In the genomic region with DNA sequence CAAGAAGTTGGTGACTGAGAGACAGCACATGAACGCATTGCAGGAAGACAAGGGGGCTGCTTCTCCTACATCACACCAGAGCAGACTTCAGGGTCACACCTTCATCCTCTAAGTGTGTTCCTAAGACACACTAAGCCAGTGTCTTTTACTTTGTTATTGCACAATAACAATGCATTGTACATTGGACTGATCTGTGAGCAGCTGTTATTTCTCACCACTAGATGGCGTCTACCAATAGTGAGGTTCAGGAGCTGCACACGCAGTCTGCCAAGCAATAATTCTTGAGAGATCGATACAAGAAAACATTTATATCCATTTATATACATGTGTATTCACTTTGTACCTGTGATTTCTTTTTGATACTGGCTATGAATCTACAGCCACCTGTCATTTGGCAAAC, we compare ENCODE assay signal across 10 mouse cellular contexts. TPM values are rescaled to one million over a fixed set of nuclear protein-coding genes. Genes with fewer than 3 reads are reported as not detected.
A peak's percentile ranks its signal among the peaks of the same experiment; 100 is the strongest.
DNase-seq lines count a peak whose midpoint lies in the region; ATAC-seq and TF ChIP-seq lines count a peak whose summit lies in the region.
"Had no signal": no experiment of that assay in that cellular context is flagged by ENCODE, and none has a peak within 500 bp of the region (broad histone marks: within the 10 kb centered on the region; RNA-seq: fewer than 3 reads in every experiment).

No protein-coding gene starts in this region.

- no peak overlapping the region for H3K4me2 ChIP-seq in hindbrain, postnatal 0 days (ENCODE audit: low read depth, low read length)
- H3K4me2 ChIP-seq in stomach, postnatal 0 days (replicated peaks; ENCODE audit: low read depth), result no peak overlapping the region
- H3K4me2 ChIP-seq: liver, embryonic 15.5 days had no signal

- ATAC-seq in cerebellum, adult (ENCODE audit: insufficient number of reproducible peaks, low FRiP score, low TSS enrichment), result no peak
- ATAC-seq in hindbrain, postnatal 0 days, result no peak
- ATAC-seq in stomach, postnatal 0 days (ENCODE audit: low FRiP score, low TSS enrichment), result no peak
- no peak for ATAC-seq in erythroblast, adult 5-6 weeks (replicated peaks; ENCODE audit: low FRiP score, poor library complexity, severe bottlenecking)

- intact Hi-C loops in left cerebral cortex, adult 2 months (cut with DNase I), result loop anchor here (2.0 to 5.0 kb wide), 5 partner anchors 158 to 507 kb away; no protein-coding TSS in a partner anchor

- TF ChIP-seq EP300 in MEL (IDR thresholded peaks at IDR 0.05; ENCODE audit: low read depth in 1 of 2, low read length in 2 of 2), result no peak
- TF ChIP-seq EP300 in stomach, postnatal 0 days (optimal IDR thresholded peaks at IDR 0.05), result no peak

- H3K9me3 ChIP-seq in MEL (replicated peaks; ENCODE audit: insufficient read depth, low read length), result no peaks in the 10 kb centered on the region
- H3K9me3 ChIP-seq in hindbrain, postnatal 0 days (ENCODE audit: low read length), result no peaks in the 10 kb centered on the region
- no peaks in the 10 kb centered on the region for H3K9me3 ChIP-seq in stomach, postnatal 0 days (ENCODE audit: control insufficient read depth, low read length)
- H3K9me3 ChIP-seq: liver, embryonic 15.5 days had no signal

- H3K79me2 ChIP-seq in MEL (ENCODE audit: control insufficient read depth, insufficient read depth, low read length, poor library complexity), result no peaks in the 10 kb centered on the region

- H3K9ac ChIP-seq in MEL (ENCODE audit: control insufficient read depth, low read depth, low read length, poor library complexity, severe bottlenecking), result no peak overlapping the region
- no peak overlapping the region for H3K9ac ChIP-seq in hindbrain, postnatal 0 days (replicated peaks; ENCODE audit: low read length)
- no peak overlapping the region for H3K9ac ChIP-seq in stomach, postnatal 0 days (ENCODE audit: low read length)
- H3K9ac ChIP-seq: liver, embryonic 15.5 days had no signal

- peak; percentile 89 for TF ChIP-seq CTCF in left cerebral cortex, adult 2 months (IDR thresholded peaks at IDR 0.05)
- peak; percentile 33 to 71 (median 61) for TF ChIP-seq CTCF in MEL (IDR thresholded peaks at IDR 0.05 in 2 of 3, conservative IDR thresholded peaks at IDR 0.05 in 1 of 3; ENCODE audit: control insufficient read depth in 1 of 3, insufficient read depth in 1 of 3, low read depth in 2 of 3, low read length in 3 of 3, poor library complexity in 1 of 3, severe bottlenecking in 1 of 3)
- TF ChIP-seq CTCF in hindbrain, postnatal 0 days (IDR thresholded peaks at IDR 0.05; ENCODE audit: low read depth), result peak; percentile 93
- TF ChIP-seq CTCF in stomach, postnatal 0 days (IDR thresholded peaks at IDR 0.05; ENCODE audit: low read depth), result peak; percentile 96

- H3K27ac ChIP-seq in left cerebral cortex, adult 2 months, result no peak overlapping the region
- no peak overlapping the region for H3K27ac ChIP-seq in MEL (ENCODE audit: control insufficient read depth, low read depth, low read length)
- H3K27ac ChIP-seq in hindbrain, postnatal 0 days, result no peak overlapping the region
- H3K27ac ChIP-seq in stomach, postnatal 0 days (replicated peaks), result no peak overlapping the region
- H3K27ac ChIP-seq: liver, embryonic 15.5 days had no signal

- H3K27me3 ChIP-seq in MEL (ENCODE audit: control insufficient read depth in 1 of 2, insufficient read depth in 2 of 2, low read length in 2 of 2), result no peaks in the 10 kb centered on the region
- H3K27me3 ChIP-seq in hindbrain, postnatal 0 days (ENCODE audit: insufficient read depth, low read length), result no peaks in the 10 kb centered on the region
- H3K27me3 ChIP-seq in stomach, postnatal 0 days (ENCODE audit: control insufficient read depth, insufficient read depth, low read length), result no peaks in the 10 kb centered on the region

- WGBS in hindbrain, postnatal 0 days, result 18% methylated on average over 4 of the region's 4 CpGs
- WGBS in stomach, postnatal 0 days, result 18% methylated on average over 4 of the region's 4 CpGs

- peak; percentile 36 for TF ChIP-seq RAD21 in MEL (IDR thresholded peaks at IDR 0.05; ENCODE audit: low read depth, low read length)

- DNase-seq in cerebellum, adult 18-20 months, result peak; percentile 40 to 56
- DNase-seq in left cerebral cortex, adult 2 months (ENCODE audit: extremely low spot score in 1 of 2, low spot score in 2 of 2), result no peak
- DNase-seq in left cerebral cortex, adult 18-20 months (ENCODE audit: low spot score in 2 of 2), result no peak
- peak; percentile 35 for DNase-seq in MEL (ENCODE audit: low read depth, low spot score)
- DNase-seq in hindbrain, postnatal 0 days (ENCODE audit: low spot score), result peak; percentile 86
- no peak for DNase-seq in stomach, postnatal 0 days (ENCODE audit: low spot score)

- no peaks in the 10 kb centered on the region for H3K4me1 ChIP-seq in MEL (ENCODE audit: control insufficient read depth in 1 of 2, insufficient read depth in 2 of 2, low read length in 2 of 2)
- no peaks in the 10 kb centered on the region; the same call in 1 of the 2 replicates for H3K4me1 ChIP-seq in hindbrain, postnatal 0 days (ENCODE audit: insufficient read depth, low read length)
- H3K4me1 ChIP-seq in stomach, postnatal 0 days (replicated peaks; ENCODE audit: control insufficient read depth, insufficient read depth), result peaks cover 2% of the 10 kb centered on the region; the same call in 1 of the 2 replicates

- TF ChIP-seq POLR2A in MEL (IDR thresholded peaks at IDR 0.05; ENCODE audit: control insufficient read depth in 1 of 2, insufficient read depth in 1 of 2, low read depth in 1 of 2, low read length in 2 of 2, poor library complexity in 1 of 2), result no peak

- no peak overlapping the region for H3K4me3 ChIP-seq in left cerebral cortex, adult 2 months
- H3K4me3 ChIP-seq in MEL (ENCODE audit: control insufficient read depth in 1 of 2, insufficient read depth in 1 of 2, low read depth in 2 of 2, low read length in 2 of 2), result no peak overlapping the region
- H3K4me3 ChIP-seq in hindbrain, postnatal 0 days (ENCODE audit: low read length), result no peak overlapping the region
- no peak overlapping the region for H3K4me3 ChIP-seq in stomach, postnatal 0 days (ENCODE audit: low read depth, low read length)
- H3K4me3 ChIP-seq: liver, embryonic 15.5 days had no signal

- H3K36me3 ChIP-seq in MEL (ENCODE audit: control insufficient read depth in 1 of 2, insufficient read depth in 2 of 2, low read length in 2 of 2), result no peaks in the 10 kb centered on the region
- no peaks in the 10 kb centered on the region for H3K36me3 ChIP-seq in hindbrain, postnatal 0 days (ENCODE audit: insufficient read depth, low read length)
- no peaks in the 10 kb centered on the region for H3K36me3 ChIP-seq in stomach, postnatal 0 days (ENCODE audit: control insufficient read depth, insufficient read depth, low read length)
- H3K36me3 ChIP-seq: G1E; liver, embryonic 15.5 days had no signal

TF ChIP-seq in MEL, 35 proteins besides CTCF, POLR2A, EP300 and RAD21:
- peak; percentile 70 for TF ChIP-seq SMC3 (IDR thresholded peaks at IDR 0.05; ENCODE audit: low read depth, low read length)
- TF ChIP-seq ZNF384 (IDR thresholded peaks at IDR 0.05; ENCODE audit: low read depth, low read length), result no peak

RNA-seq across cellular contexts. Expression of a gene that starts 4.7 kb away (rescaled TPM):
- total RNA-seq in left cerebral cortex, adult 2 months (2021), result 10 to 100 TPM; 44.1 to 47.9 TPM
- total RNA-seq in left cerebral cortex, adult 18-20 months (2021), result 10 to 100 TPM; 42.4 to 43.1 TPM
- not detected in 2 replicates for total RNA-seq in MEL (2012; rRNA removed)
- polyA plus RNA-seq in MEL (2012; ENCODE audit: insufficient read depth in 1 of 2, insufficient read length in 2 of 2, low read depth in 1 of 2, low replicate concordance in 2 of 2, missing spikeins in 1 of 2), result not detected
- 62.2 and 62.8 TPM in 2 replicates for total RNA-seq in hindbrain, postnatal 0 days (2014; rRNA removed)
- 11.5 and 12.2 TPM in 2 replicates for polyA plus RNA-seq in hindbrain, postnatal 0 days (2015; fragmentation: Nextera tagmentation; extraction: Ambion mirVana)
- 3.1 and 3.6 TPM in 2 replicates for polyA plus RNA-seq in stomach, postnatal 0 days (2015; fragmentation: Nextera tagmentation; extraction: Ambion mirVana)
- total RNA-seq in erythroblast, adult 5-6 weeks (2015; ENCODE audit: low replicate concordance), result 0.38 and 1.9 TPM in 2 replicates
- 1.2 and 2.6 TPM in 2 replicates for total RNA-seq in erythroblast, adult 5-6 weeks (2017; ENCODE audit: low replicate concordance)
- polyA plus RNA-seq: G1E had no signal

Comparison
In these comparisons a context has a peak if more than half of its experiments do, and no peak if none do; other contexts are left out.
1. DNase-seq: peak in cerebellum, adult 18-20 months (2 of 2), MEL (single experiment) and hindbrain, postnatal 0 days (single experiment); none in left cerebral cortex, adult 2 months (0 of 2), left cerebral cortex, adult 18-20 months (0 of 2) and stomach, postnatal 0 days (single experiment).
2. RNA of a gene that starts 4.7 kb away (total RNA-seq): 62.2 to 62.8 TPM in hindbrain, postnatal 0 days, 44.1 to 47.9 TPM in left cerebral cortex, adult 2 months and 42.4 to 43.1 TPM in left cerebral cortex, adult 18-20 months; 0.38 to 2.6 TPM in erythroblast, adult 5-6 weeks and not detected in MEL; every median in the first group is over 10 times any median in the second.
3. Peak in every context shown above with its lines, with median percentiles within 50 percentile points of each other: CTCF ChIP-seq.